Mouse (Mus musculus): ENCODE results near the gene Wdr86.
"Not testable (repeated sequence)": the region's sequence is repeated elsewhere in the genome, so short reads cannot be mapped to it uniquely, and the experiment has no call there.

- TF ChIP-seq CTCF (IDR thresholded peaks at IDR 0.05; ENCODE audit: borderline replicate concordance, insufficient read depth, low read depth, low read length); POLR2A (IDR thresholded peaks at IDR 0.05; ENCODE audit: borderline replicate concordance, insufficient read depth, low read length): not testable (repeated sequence)
Observed at GRCm38 (mm10) chr5:24686671-24687420, 43.7 kb downstream of the Wdr86 start.
